Mouse (Mus musculus): ENCODE measurements around the gene Socs7. TPM values are rescaled to one million over a fixed set of nuclear protein-coding genes. Genes with fewer than 3 reads are reported as not detected.
"Not testable (repeated sequence)": the region's sequence is repeated elsewhere in the genome, so short reads cannot be mapped to it uniquely, and the experiment has no call there.

The Socs7 gene
- total RNA-seq, 2 experiments from 2014 or later: 70.6 to 71.8 TPM

GRCm38 (mm10) chr11:97338977-97339315 lies 23.4 kb upstream of the Socs7 start:
- DNase-seq: peak; percentile 85
- intact Hi-C loops (cut with DNase I): no loop called here

GRCm38 (mm10) chr11:97343175-97343574 lies 19.2 kb upstream of the Socs7 start:
- intact Hi-C loops (cut with DNase I): no loop called here
- no peak for DNase-seq

DNA sequence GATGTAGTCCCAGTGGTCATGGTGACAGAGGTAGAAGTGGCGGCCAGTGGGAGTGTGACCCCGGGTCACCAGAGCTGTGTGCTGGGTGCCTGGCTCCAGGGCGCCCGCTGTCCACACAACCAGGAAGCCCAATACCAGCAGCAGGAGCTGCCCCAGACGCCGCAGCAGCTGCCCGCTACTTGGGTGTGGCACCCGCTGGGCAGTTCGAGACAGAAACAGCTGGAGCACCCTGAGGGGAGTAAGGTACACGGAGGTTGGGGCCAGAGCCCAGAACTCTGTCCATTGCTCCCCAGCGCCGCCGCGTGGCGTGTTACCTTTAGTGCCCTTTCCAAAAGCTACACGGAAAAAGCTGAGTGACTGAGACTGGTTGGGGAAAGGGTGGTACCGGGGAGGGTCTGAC lies 18.7 kb upstream of the Socs7 start:
- DNase-seq: no peak
- intact Hi-C loops (cut with DNase I): no loop called here

DNA sequence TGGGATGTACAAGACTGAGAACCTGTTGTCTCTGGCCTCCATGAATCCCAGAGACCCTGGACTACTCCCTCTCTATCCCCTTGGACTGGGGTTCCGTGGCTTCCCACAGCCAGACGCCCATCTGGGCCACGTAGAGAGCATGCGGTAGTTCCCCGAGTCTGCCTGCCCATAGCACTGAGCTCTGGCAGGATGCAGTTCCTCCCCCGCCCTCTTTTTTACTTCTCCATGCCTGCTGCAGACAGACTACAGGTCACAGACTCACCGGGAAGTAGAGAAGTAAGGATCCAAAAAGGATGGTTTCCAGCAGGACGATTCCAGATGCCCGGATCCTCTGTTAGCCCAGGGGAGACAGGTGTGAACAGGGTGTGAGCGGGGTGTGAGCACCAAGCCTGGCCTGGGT lies 16.9 kb upstream of the Socs7 start:
- DNase-seq: no peak
- intact Hi-C loops (cut with DNase I): no loop called here

- DNase-seq: peak; percentile 84
- intact Hi-C loops (cut with DNase I): no loop called here
These were observed 16.0 kb upstream of the Socs7 start for GRCm38 (mm10) chr11:97346383-97346782.

- no peak for DNase-seq
- intact Hi-C loops (cut with DNase I): no loop called here
These were observed 15.1 kb upstream of the Socs7 start for GRCm38 (mm10) chr11:97347291-97347690.

DNA sequence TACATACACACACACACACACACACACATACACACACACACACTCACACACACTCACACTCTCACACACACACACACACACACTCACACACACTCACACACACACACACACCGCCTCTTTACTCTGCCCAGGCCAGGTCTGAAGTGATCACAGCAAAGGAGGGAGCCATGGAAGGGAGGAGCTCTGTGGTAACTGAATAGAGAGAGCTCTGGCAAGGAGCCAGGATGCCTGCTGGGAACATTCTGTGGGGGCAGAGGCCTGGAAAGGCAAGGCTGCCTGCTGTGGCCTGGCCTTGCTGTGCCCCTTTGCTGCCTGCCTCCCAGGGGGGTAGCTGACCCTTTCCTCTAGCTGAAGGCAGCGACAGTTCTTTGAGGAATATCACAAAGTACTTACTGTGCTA lies 12.3 kb upstream of the Socs7 start:
- DNase-seq: peak; percentile 88
- intact Hi-C loops (cut with DNase I): no loop called here

- DNase-seq: peak; percentile 44
- intact Hi-C loops (cut with DNase I): no loop called here
These were observed 10.2 kb upstream of the Socs7 start, which contains the start of gene Gpr179 for GRCm38 (mm10) chr11:97352027-97352684. Gpr179 (minus strand) TSS chr11:97352077.

DNA sequence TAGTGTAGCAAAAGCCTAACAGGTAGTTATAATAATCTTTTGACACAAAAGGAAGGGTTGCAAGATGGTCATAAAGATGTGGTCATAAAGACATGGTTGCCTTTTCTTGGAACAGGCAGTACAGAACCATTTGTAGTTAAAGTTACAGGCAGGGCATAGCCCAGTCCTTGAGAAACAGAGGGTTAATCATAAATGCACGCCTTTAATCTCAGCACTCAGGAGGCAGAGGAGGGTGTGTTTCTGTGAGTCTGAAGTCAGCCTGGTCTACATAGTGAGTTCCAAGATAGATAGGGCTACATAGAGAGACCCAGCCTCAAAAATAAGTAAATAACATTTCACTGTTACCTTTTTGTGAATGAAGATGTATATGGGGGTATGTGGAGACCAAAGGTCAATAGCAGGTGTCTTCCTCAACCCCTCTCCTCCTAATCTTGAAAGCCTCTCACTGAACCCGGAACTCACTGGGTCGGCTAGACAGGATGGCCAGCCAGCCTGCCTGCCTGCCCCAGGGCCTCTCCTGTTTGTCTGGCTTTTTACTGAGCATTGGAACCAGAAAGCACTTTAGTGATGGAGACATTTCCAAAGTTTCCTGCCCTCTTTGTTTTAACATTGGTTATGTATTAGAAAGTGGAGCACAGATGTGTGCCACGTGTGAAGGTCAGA lies 9.3 kb upstream of the Socs7 start:
- intact Hi-C loops (cut with DNase I): no loop called here
- no peak for DNase-seq

DNA sequence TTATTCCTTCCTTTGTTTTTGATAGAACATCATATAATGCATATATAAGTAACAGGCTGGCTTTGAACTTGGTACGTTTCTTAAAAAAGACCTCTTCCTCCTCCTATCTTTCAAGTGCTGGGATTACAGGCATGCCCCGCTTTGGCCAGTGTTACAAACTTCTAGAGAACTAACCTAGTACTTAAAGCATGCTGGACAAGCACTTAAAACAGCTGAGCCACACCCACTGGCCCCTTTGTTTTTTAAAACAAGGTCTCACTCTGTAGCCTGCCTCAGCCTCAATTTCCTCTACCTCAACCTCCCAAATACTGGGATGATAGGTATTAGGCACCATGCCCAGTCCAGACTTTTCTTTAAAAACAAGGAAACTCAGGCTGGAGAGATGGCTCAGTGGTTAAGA lies 7.7 kb upstream of the Socs7 start:
- DNase-seq: no peak
- intact Hi-C loops (cut with DNase I): no loop called here

DNA sequence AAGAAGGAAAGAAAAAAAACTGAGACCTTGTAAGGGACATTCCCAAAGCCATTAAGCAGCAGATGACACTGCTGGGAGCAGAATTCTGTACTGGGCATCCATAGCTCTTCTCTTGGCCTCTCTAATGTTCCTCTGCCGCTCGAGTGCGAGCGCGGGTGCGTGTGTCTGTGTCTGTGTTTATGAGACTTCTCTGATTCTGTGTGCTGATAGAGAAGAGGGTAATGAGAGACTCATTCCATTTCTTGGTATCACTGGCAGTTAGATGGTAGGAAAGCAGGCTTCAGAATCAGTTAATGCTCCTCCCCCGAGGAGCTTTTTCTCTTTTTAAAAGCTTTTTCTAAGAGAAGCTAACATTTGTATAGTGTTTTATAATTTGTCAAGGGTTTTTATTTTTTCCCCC lies 7.1 kb upstream of the Socs7 start:
- DNase-seq: no peak
- intact Hi-C loops (cut with DNase I): no loop called here

DNA sequence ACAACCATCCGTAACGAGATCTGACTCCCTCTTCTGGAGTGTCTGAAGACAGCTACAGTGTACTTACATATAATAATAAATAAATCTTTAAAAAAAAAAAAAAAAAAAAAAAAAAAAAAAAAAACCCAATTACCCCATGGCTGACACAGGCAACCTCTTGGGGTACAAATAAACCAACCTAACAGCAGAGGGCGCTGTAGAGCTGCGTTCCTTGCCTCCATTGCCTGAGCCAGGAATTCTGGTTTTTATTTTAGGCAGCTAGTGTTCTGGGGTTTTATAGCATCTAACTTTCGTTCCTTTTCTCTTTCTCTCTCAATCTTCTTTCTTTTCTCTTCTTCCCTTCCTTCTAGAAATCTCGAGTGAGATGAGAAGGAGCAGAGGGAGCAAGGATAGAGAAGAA lies 4.7 kb upstream of the Socs7 start:
- DNase-seq: peak; percentile 70
- intact Hi-C loops (cut with DNase I): not testable (repeated sequence)

DNA sequence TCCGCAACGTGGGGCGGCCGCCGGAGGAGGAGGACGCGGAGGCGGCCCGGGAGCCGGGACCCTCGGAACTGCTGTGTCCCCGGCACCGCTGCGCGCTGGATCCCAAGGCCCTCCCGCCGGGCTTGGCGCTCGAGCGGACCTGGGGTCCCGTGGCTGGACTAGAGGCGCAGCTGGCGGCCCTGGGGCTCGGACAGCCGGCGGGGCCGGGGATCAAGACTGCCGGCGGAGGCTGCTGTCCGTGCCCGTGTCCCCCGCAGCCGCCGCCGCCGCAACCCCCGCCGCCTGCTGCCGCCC lies 245 bp downstream of the Socs7 start:
- peak; percentile 47 for DNase-seq
- intact Hi-C loops (cut with DNase I): loop anchor here (5.0 kb wide), 1 partner anchor 40 kb away; no protein-coding TSS in a partner anchor

- DNase-seq: peak; percentile 32
- intact Hi-C loops (cut with DNase I): loop anchor here (5.0 kb wide), 1 partner anchor 39 kb away; no protein-coding TSS in a partner anchor
These were observed 742 bp downstream of the Socs7 start for GRCm38 (mm10) chr11:97362943-97363643.

DNA sequence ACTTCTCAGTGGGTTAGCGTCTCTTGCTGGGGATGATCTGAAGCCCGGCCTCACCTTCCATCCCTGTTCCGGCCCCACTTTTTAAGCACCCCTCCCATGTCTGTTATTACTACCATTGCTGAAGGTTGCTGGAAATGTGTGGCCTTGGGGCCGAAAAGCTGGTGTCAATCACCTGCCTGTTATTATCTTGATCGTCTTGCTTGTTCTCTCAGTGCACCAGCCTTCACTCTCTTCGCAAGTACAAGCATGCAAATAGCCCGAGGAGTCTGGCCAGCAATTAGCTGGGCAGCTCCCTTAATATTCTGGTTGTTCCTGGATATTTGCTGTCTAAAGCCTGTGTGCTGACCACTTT lies 1.3 kb downstream of the Socs7 start:
- no peak for DNase-seq
- intact Hi-C loops (cut with DNase I): loop anchor here (5.0 kb wide), 1 partner anchor 39 kb away; no protein-coding TSS in a partner anchor

DNA sequence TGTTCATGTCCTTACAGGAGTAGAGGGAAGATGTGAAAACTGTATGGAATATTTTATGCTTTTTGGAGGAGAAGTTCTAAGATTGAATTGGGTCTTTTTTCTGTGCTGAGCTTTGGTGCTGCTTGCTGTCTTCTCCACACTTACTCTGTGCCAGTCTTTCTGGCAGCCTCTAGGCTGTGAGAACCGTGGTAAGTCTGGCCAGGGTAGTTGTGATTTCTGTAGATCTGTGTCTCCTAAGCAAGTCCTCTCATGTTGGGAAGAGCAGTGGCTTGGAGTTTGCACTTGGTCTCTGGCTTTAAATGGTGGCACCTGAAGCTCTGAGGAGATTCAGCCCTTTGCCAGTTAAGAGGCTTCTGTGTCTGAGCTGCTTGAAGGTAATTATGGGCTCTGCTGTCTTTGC lies 3.2 kb downstream of the Socs7 start:
- intact Hi-C loops (cut with DNase I): no loop called here
- DNase-seq: no peak

- intact Hi-C loops (cut with DNase I): no loop called here
- peak; percentile 52 for DNase-seq
These were observed 6.2 kb downstream of the Socs7 start for GRCm38 (mm10) chr11:97368501-97368900.

DNA sequence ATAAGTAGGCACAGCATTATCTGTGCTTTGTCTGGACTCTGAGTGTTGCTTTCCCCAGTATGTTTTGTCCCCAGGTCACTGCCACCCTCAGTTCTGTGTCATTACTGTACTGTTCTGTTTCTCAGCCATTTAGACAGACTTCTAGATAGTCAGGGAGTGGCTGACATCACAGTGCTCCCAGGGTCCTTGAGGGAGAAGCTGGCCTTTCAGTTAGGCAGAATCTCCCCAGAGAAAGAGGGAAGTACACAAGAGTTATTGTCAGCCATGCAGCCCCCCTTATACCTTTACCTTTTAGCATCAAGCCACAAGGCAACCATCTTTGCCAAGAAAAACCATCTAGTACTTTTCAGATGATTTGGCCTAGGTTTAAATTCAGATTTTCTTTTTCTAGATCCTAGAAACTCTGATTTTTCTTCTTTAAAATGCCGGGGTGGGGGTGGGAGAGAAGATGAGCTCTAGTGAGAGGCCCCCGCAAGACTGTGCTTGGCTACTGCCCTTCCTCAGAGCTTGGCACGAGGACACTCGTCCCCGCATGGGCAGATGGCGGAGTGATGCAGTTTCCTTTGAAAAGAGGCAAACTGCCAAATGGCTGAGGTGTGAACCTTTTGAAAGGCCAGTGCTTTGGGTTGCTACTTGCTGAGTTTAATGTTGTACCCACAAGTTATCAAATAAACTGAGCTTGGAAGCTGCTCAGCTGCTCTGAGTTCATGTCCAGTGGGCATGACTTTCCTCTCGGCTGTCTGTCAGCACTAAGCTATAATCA lies 8.2 kb downstream of the Socs7 start:
- intact Hi-C loops (cut with DNase I): no loop called here
- DNase-seq: peak; percentile 81

DNA sequence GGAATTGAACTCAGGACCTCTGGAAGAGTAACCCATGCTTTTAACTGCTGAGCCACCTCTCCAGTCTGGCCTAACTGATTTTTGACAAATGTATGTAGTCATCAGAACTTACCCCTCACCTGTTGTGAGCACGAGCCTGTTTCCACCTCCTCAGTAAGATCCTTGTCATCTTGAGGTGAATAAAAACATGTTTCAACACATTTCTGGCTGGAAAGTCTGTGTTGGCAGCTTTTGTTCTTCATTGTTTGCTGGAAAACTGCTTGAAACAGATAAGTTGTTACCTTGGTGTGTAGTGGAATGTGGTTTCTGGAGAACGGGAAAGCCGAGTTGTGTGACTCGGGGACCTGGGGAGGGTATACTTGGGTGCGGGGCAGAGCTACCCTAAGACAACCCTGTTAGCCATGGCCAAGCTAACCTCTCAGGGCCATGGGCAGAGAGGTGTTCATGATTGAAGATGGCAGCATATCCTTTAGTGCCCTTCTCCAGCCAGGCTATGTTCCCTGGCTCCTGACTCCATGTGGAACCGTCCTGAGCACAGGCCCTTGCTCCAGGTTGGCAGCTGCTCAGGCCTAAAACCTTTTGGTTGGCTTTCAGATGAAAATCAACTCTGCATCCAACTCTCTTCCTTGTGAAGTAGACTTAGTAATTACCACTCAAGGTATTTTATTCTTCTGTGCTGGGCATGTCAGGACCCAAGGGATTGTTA lies 10.0 kb downstream of the Socs7 start:
- intact Hi-C loops (cut with DNase I): no loop called here
- no peak for DNase-seq

GRCm38 (mm10) chr11:97373402-97373801 lies 11.1 kb downstream of the Socs7 start:
- DNase-seq: no peak
- intact Hi-C loops (cut with DNase I): no loop called here

GRCm38 (mm10) chr11:97380036-97380435 lies 17.7 kb downstream of the Socs7 start:
- intact Hi-C loops (cut with DNase I): no loop called here

More at GRCm38 (mm10) chr11:97380036-97380435, 17.7 kb downstream of the Socs7 start:
- no peak for DNase-seq
